Mouse (Mus musculus) small intestine, adult 2 months (tissue): ENCODE measurements around the gene Ift43. TPM values are rescaled to one million over a fixed set of nuclear protein-coding genes. Genes with fewer than 3 reads are reported as not detected.

Experiments
- H3K27ac ChIP-seq: fragments of 200-500 bp; 2 replicates; pipeline ENCODE4 v1.5.1; 2012; ENCODE audit warnings: low read depth, low read length, control low read depth, inconsistent platforms; ENCODE audit not compliant: insufficient read depth
- H3K27me3 ChIP-seq: fragments of 200-500 bp; 2 replicates; pipeline ENCODE4 v1.6.1; 2012; ENCODE audit warnings: mild to moderate bottlenecking, moderate library complexity, low read length, inconsistent platforms; ENCODE audit not compliant: control insufficient read depth, insufficient read depth
- H3K36me3 ChIP-seq: fragments of 200-500 bp; 2 replicates; pipeline ENCODE4 v1.6.1; 2012; ENCODE audit warnings: mild to moderate bottlenecking, low read length, control low read depth, inconsistent platforms; ENCODE audit not compliant: control insufficient read depth, insufficient read depth
- H3K4me1 ChIP-seq: fragments of 200-500 bp; 2 replicates; pipeline ENCODE4 v1.6.1; 2012; ENCODE audit warnings: low read length, inconsistent platforms, mixed read lengths; ENCODE audit not compliant: control insufficient read depth, insufficient read depth, insufficient read length
- H3K4me3 ChIP-seq: fragments of 200-500 bp; 2 replicates; pipeline ENCODE4 v1.5.1; 2012; ENCODE audit warnings: low read depth, mild to moderate bottlenecking, control low read depth, inconsistent platforms, low read length, moderate library complexity
- CTCF ChIP-seq: fragments of 200-500 bp; IDR thresholded peaks from 2 replicates; pipeline ENCODE4 v1.5.1; 2012; ENCODE audit warnings: low read depth, mild to moderate bottlenecking, control low read depth, inconsistent platforms, low read length, moderate library complexity, mixed read lengths; ENCODE audit not compliant: insufficient replicate concordance, insufficient read length; ENCODE audit errors: extremely low read depth
- POLR2A ChIP-seq: fragments of 200-500 bp; IDR thresholded peaks from 2 replicates; pipeline ENCODE4 v1.6.1; 2012; ENCODE audit warnings: low read depth, mild to moderate bottlenecking, control low read depth, inconsistent platforms, low read length, moderate library complexity
- WGBS: fragments of 180-500 bp; shearing (Covaris S2); methylation state at CpG from one replicate; pipeline ENCODE4 v1.1.7; 2018; 5-methylcytosine and 5-hydroxymethylcytosine counted together
- polyA plus RNA-seq: library from polyadenylated mRNA; depleted of rRNA; stranded (reverse); fragments of >200 nt; gene quantifications from 2 replicates; pipeline ENCODE4 v1.2.3, GENCODE M21; 2012

Gene Ift43
- polyA plus RNA-seq, 1 experiment = 15.2 TPM

DNA sequence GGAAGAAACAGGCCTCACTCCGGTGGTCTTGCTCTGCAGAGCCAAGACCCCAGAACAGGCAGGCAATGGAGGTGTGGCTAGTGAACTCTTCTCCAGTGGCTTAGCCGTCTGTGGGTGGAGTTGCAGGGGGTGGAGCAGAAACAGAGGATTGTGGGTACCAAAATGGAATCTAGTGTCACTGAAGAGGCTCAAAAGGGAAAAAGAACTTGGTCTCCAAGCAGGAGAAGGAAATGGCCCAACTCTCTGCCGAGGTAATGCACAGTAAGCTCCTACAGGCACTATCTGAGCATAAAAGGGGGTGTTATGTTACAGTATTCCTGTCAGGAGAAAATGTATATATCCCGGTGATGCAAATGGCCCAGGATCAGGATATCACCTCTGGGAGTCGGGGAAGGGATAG is 86.9 kb downstream of the Ift43 start:
- no peak for TF ChIP-seq CTCF
- no peak for TF ChIP-seq POLR2A
- 74% methylated on average over 5 of the region's 5 CpGs for WGBS
- H3K4me3 ChIP-seq = no peak overlapping the region
- H3K4me1 ChIP-seq = no peaks in the 10 kb centered on the region
- no peak overlapping the region for H3K27ac ChIP-seq
- H3K36me3 ChIP-seq = no peaks in the 10 kb centered on the region
- H3K27me3 ChIP-seq = no peaks in the 10 kb centered on the region

DNA sequence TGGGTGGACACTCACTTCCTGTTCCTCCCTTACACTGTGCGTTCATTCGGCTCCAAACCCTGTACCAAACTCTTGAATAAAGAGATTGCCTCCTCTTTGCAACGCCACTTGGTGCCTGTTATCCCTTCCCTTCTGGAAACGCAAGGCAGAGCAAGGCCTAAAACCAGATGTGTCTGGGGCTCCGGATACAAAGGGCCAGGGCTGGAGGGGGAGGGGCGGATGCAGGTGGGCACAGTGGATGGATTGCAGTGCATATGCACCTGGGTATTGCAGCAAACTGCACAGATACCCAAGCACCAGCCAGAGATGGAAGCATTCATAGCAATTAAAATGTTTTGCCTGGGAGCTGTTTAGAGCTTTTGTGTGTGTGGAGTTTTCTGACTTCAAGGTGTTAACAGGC is 91.0 kb downstream of the Ift43 start:
- H3K27me3 ChIP-seq = no peaks in the 10 kb centered on the region
- no peaks in the 10 kb centered on the region for H3K36me3 ChIP-seq
- no peak overlapping the region for H3K4me3 ChIP-seq
- 59% methylated on average over 6 of the region's 6 CpGs for WGBS
- H3K27ac ChIP-seq = no peak overlapping the region
- no peaks in the 10 kb centered on the region for H3K4me1 ChIP-seq
- TF ChIP-seq POLR2A = no peak
- TF ChIP-seq CTCF = no peak

DNA sequence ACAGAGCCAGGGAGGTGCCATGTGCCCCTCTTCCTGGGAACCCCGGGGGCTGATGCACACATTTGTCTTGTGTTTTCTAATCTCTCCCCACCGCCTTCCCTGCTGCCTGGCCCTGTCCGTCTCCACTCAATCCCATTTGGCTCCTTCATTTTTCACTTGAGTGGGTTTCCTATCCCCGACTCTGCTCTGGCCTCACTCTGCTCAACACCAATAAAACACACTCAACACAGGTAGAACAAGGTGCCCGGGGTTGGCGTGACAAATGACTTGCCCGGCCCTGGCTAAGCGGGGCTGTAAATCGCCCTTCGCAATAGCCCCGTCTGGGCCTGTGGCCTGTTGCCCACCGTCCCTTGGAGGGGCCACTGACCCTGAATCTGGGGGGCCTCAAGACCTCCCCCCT is 92.0 kb downstream of the Ift43 start:
- H3K4me3 ChIP-seq = no peak overlapping the region
- H3K36me3 ChIP-seq = no peaks in the 10 kb centered on the region
- WGBS = 84% methylated on average over 12 of the region's 12 CpGs
- H3K4me1 ChIP-seq = no peaks in the 10 kb centered on the region
- TF ChIP-seq CTCF (no peak), POLR2A (no peak)
- H3K27me3 ChIP-seq = no peaks in the 10 kb centered on the region
- no peak overlapping the region for H3K27ac ChIP-seq

DNA sequence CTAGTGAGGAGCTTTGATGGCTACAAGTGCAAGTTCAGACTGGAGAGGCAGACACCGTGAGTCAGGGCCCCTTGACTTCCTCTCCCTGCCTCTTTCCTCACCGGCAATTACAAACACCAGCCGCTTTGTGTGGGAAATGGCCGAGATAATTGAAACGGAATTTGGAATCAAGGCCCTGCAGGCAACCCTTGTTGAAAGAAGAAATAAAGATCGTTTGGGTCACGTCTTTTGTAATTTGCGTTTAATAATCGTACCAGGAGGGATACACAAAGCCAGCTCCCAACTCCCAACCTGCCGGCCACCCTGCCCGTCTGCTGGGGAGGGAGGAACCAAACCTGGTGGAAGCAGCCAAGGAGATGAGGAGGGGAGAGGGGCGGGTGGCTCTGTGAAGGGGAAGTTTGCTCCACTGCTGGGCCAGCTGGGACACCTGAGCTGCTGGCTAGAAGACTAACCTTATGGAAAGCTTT is 93.2 kb downstream of the Ift43 start:
- Histone ChIP-seq H3K27ac (no peak overlapping the region), H3K27me3 (no peaks in the 10 kb centered on the region), H3K4me1 (no peaks in the 10 kb centered on the region), H3K36me3 (no peaks in the 10 kb centered on the region), H3K4me3 (no peak overlapping the region)
- TF ChIP-seq POLR2A (no peak), CTCF (no peak)
- WGBS = 26% methylated on average over 12 of the region's 12 CpGs

DNA sequence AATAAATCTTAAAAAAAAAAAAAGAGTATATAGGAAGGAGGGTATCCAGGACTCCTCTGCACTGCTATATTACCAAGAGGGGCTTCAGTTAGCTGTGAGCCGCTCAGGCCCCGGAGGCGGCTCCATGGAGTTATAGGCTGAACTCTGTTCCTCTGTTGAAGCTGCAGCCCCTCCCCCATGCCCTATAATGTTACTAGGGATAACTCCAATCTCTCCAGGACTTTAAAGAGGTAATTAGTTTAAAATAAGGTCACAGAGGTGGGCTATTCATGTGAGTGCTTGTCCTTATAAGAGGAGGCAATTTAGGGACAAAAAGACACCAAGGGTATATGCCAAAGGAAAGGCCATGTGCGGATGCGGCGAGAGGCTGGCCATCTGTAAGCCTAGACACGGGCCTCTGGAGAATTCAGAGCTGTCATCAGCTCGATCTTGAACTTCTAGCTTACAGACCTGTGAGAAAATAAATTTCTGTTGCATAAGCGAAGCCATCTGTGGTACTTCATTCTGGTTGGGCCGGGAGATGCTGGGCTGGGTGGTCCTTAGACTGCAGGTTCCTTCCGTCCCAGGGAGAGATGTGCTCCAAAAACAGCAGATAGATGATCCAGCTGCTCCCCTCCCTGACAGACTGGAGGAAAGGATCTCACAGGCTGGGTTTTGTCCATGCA is 94.5 kb downstream of the Ift43 start:
- Histone ChIP-seq H3K36me3 (no peaks in the 10 kb centered on the region), H3K27ac (no peak overlapping the region), H3K4me3 (no peak overlapping the region), H3K27me3 (no peaks in the 10 kb centered on the region), H3K4me1 (no peaks in the 10 kb centered on the region)
- no peak for TF ChIP-seq CTCF
- TF ChIP-seq POLR2A = no peak
- 84% methylated on average over 11 of the region's 11 CpGs for WGBS

DNA sequence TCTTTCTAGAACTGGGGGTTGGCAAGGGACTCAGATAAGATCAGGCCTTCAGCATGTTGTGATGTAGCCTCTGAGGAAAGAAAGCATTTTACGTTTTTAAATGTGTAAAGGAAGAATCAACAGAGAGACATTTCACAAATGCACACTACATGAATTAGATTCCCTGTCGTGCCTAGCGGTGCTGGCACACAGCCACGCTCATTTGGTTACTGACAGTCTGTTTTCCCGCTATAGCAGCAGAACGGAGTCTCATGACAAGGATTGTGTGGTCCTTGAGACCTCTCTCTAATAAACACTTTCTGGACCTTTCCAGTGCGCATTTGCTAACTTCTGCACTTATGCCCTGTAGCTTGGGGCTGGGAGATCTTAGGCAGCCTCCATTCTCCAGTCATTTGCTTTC is 96.9 kb downstream of the Ift43 start:
- H3K4me1 ChIP-seq = no peaks in the 10 kb centered on the region
- no peaks in the 10 kb centered on the region for H3K27me3 ChIP-seq
- H3K4me3 ChIP-seq = no peak overlapping the region
- no peaks in the 10 kb centered on the region for H3K36me3 ChIP-seq
- TF ChIP-seq POLR2A = no peak
- WGBS = 69% methylated on average over 7 of the region's 7 CpGs
- no peak overlapping the region for H3K27ac ChIP-seq

DNA sequence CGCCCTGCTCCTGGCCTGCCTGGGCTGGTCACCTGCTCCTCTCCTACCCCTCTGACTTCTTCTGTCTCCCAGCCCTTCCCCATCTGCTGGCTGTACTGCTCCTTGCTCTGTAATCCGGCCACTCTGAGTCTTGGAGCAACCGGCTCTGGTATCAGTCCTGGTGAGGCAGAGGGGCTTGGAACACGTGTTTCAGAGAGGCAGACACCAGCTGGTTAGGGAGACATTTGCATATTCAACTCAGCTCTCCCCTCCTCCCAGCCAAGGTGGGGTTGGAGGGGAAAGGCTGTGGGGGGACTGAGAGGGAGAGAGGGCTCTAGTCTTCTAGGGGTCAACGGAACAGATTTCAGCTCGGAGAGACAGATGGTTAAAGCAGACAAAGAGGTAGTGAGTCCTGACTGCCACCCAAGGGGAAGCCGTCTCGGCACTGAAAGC is 99.0 kb downstream of the Ift43 start:
- H3K4me3 ChIP-seq = no peak overlapping the region
- no peak overlapping the region for H3K27ac ChIP-seq
- H3K27me3 ChIP-seq = no peaks in the 10 kb centered on the region
- H3K36me3 ChIP-seq = no peaks in the 10 kb centered on the region
- H3K4me1 ChIP-seq = no peaks in the 10 kb centered on the region
- WGBS = 37% methylated on average over 8 of the region's 8 CpGs
- TF ChIP-seq POLR2A (no peak), CTCF (no peak)
